Mouse (Mus musculus) embryonic facial prominence, embryonic 15.5 days (tissue): Measurements from ENCODE around the gene Zc3h12c. TPM values are rescaled to one million over a fixed set of nuclear protein-coding genes. Genes with fewer than 3 reads are reported as not detected.

ENCODE experiments used
- ATAC-seq: fragments of 200-750 bp; cut with Nextera tagmentation; 2 replicates; pipeline ENCODE4 v1.8.0; 2017; ENCODE audit warnings: low read depth, moderate TSS enrichment; ENCODE audit not compliant: insufficient number of reproducible peaks, low FRiP score, low TSS enrichment
- H3K27ac ChIP-seq: fragments of 300-500 bp; sonication (generic); replicated peaks from 2 replicates; pipeline ENCODE4 v1.5.1; 2015; ENCODE audit warnings: mild to moderate bottlenecking, inconsistent platforms
- H3K27me3 ChIP-seq: fragments of 300-500 bp; sonication (generic); 2 replicates; pipeline ENCODE4 v1.6.1; 2015; ENCODE audit warnings: inconsistent platforms
- H3K36me3 ChIP-seq: fragments of 300-500 bp; sonication (generic); 2 replicates; pipeline ENCODE4 v1.6.1; 2015; ENCODE audit warnings: mild to moderate bottlenecking, inconsistent platforms
- H3K4me1 ChIP-seq: fragments of 300-500 bp; sonication (generic); 2 replicates; pipeline ENCODE4 v1.6.1; 2015; ENCODE audit warnings: inconsistent platforms
- H3K4me2 ChIP-seq: fragments of 300-500 bp; sonication (generic); replicated peaks from 2 replicates; pipeline ENCODE4 v1.6.1; 2015; ENCODE audit warnings: mild to moderate bottlenecking, inconsistent platforms
- H3K4me3 ChIP-seq: fragments of 300-500 bp; sonication (generic); replicated peaks from 2 replicates; pipeline ENCODE4 v1.5.1; 2015; ENCODE audit warnings: mild to moderate bottlenecking, inconsistent platforms
- H3K9ac ChIP-seq: fragments of 300-500 bp; sonication (generic); 2 replicates; pipeline ENCODE4 v1.6.1; 2015; ENCODE audit warnings: inconsistent platforms
- H3K9me3 ChIP-seq: fragments of 300-500 bp; sonication (generic); replicated peaks from 2 replicates; pipeline ENCODE4 v1.6.1; 2016; ENCODE audit warnings: inconsistent platforms
- WGBS: fragments of 180-500 bp; shearing (Covaris S2); methylation state at CpG from one replicate; pipeline ENCODE4 v1.1.7; 2015; 5-methylcytosine and 5-hydroxymethylcytosine counted together
- polyA plus RNA-seq: library from polyadenylated mRNA; unstranded; fragments of >200 nt; fragmentation: Nextera tagmentation; extraction: Ambion mirVana; gene quantifications from 2 replicates; pipeline ENCODE4 v1.2.1, GENCODE M21; 2015

Gene Zc3h12c
- polyA plus RNA-seq, 1 experiment from 2014 or later: 3.1 TPM

DNA sequence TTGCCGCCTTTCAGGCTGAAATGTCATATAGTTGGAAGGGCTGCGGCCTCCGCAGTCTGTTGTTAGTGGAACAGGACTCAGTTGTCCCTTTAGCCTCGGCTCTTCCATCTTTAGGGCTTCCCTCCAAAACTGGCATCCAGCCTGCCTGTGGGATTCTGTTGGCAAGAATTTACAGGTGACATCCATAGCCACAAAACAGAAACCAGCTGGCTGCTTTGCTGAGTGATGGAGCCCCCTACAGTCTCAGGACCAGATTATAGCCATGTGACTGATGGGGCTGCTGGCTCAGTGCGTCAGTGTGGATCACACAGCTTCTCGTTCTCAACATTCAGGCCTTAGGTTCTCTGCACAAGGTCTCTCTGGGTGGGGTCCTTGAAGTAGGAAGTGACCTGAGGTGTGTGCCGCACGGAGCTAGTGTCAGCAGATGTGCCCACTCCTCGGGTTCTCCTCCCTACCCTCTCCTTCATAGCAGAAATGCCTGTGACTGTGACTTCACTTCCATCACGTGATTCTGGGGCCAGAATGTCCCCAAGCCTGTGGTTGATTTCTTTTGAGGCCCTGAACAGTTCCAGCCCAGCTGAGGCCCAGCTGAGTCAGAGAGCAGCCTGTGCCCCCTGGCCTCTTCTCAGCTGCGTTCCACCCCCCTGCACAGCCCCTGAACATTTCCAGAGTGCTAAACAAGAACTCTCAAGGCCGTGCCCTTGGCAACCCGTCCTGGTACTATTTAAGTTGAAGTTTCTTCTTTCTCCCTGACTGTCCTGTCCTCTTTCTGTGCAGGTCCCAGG, 66.1 kb downstream of the Zc3h12c start:
- WGBS: 47% methylated on average over 13 of the region's 13 CpGs
- no peaks in the 10 kb centered on the region; the same call in 1 of the 2 replicates for H3K27me3 ChIP-seq
- no peak overlapping the region for H3K9ac ChIP-seq
- peak; percentile 49 for ATAC-seq
- peaks cover 13% of the 10 kb centered on the region for H3K4me1 ChIP-seq
- no peak overlapping the region for H3K4me3 ChIP-seq
- H3K36me3 ChIP-seq: no peaks in the 10 kb centered on the region
- H3K9me3 ChIP-seq: no peaks in the 10 kb centered on the region
- peak overlapping the region; percentile 66 for H3K27ac ChIP-seq
- H3K4me2 ChIP-seq: no peak overlapping the region

DNA sequence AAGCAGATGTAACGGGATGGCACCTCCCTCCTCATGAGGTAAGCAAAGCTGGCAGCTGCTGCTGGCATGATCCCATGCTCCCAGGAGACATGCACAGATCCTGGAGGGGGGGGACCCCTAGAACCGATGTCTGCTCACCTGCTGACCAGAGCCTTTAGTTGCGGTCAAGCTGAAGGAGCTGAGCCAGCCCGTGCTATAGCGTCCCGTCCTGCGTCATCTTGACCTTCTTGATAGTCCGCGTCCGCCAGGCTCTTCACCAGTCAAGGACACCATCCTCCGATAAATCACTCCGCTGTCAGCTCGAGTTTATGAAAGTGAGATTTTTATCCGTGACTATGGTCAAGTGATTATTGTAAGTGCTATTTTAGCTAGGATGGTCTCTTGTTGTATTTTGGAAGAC, 67.9 kb downstream of the Zc3h12c start:
- H3K4me2 ChIP-seq: no peak overlapping the region
- no peak overlapping the region for H3K4me3 ChIP-seq
- H3K27me3 ChIP-seq: no peaks in the 10 kb centered on the region; the same call in 1 of the 2 replicates
- peaks cover 13% of the 10 kb centered on the region for H3K4me1 ChIP-seq
- H3K36me3 ChIP-seq: no peaks in the 10 kb centered on the region
- no peak overlapping the region for H3K27ac ChIP-seq
- H3K9me3 ChIP-seq: no peaks in the 10 kb centered on the region
- WGBS: 89% methylated on average over 14 of the region's 14 CpGs
- no peak for ATAC-seq
- no peak overlapping the region for H3K9ac ChIP-seq

DNA sequence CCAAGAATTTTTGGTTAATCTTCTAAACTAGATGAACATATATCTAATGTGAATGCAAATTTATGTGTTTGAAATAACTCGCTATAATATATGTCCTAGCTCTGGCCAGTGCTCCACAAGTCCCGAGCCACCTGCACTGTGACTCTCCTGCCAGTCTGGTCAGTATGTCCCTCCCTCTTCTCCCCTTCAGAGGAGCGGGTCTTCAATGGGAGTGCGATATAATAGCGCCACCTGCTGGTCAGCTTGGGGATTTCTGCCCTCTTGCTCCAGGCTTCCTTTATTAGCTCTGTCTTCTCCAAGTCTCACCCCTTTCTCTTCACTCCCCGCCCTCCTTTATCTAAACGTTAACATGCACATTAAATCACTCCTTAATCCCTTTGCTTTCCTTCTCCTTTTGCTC, 69.8 kb downstream of the Zc3h12c start:
- Histone ChIP-seq H3K4me2 (no peak overlapping the region), H3K9me3 (no peaks in the 10 kb centered on the region), H3K27ac (no peak overlapping the region), H3K36me3 (no peaks in the 10 kb centered on the region), H3K4me1 (peaks cover 13% of the 10 kb centered on the region), H3K9ac (no peak overlapping the region), H3K27me3 (no peaks in the 10 kb centered on the region; the same call in 1 of the 2 replicates), H3K4me3 (no peak overlapping the region)
- ATAC-seq: no peak
- under 1% methylated on average over 7 of the region's 7 CpGs for WGBS

DNA sequence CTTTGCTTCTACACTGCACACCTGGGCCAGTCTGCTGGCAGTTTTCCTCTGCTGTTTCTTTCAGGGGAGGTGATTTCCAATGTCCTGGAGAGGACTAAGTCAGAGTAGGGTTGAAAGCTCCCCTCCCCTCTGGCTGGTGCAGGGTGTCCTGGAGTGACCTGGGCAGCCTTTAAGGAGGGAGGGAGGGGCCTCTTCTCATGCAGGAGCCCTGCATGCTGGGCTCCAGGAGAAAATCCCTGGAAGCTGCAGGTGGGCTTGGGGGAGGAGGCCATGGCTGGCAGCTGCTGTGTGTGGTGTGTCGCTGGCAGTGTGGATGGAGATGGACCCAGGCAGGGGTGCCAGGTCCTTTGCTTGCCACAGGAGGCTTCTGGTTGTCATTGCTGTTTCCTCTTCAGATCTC, 71.0 kb downstream of the Zc3h12c start:
- 21% methylated on average over 1 of the region's 1 CpGs for WGBS
- Histone ChIP-seq H3K27ac (no peak overlapping the region), H3K27me3 (no peaks in the 10 kb centered on the region; the same call in 1 of the 2 replicates), H3K4me1 (peaks cover 9% of the 10 kb centered on the region), H3K4me2 (no peak overlapping the region), H3K9ac (no peak overlapping the region), H3K9me3 (no peaks in the 10 kb centered on the region), H3K4me3 (no peak overlapping the region), H3K36me3 (no peaks in the 10 kb centered on the region)
- no peak for ATAC-seq

DNA sequence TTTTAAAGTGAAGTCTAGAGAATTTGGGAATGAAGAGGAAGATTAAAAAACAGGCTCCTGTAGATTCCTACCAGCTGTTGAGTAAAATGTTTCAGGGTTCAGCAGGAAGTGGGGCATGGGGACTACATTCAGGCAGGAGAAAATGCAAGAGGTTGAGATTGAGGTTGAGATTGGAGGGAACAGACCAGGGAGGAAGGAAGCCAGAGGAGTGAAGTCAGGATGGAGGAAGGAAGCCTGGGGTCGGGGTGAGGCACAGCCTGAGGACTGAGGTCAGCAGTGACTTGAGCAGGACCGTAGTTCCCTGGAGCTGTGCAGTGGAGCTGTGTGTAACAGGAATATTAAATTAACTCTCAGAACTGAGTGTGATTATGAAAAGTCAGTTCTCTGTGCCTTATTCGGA, 72.7 kb downstream of the Zc3h12c start:
- Histone ChIP-seq H3K9me3 (no peaks in the 10 kb centered on the region), H3K36me3 (no peaks in the 10 kb centered on the region), H3K9ac (no peak overlapping the region), H3K4me1 (0 out of 2 replicates have a peak, but pooled peaks cover 4% of the 10 kb centered on the region), H3K27me3 (no peaks in the 10 kb centered on the region; the same call in 1 of the 2 replicates), H3K4me3 (no peak overlapping the region), H3K4me2 (no peak overlapping the region), H3K27ac (no peak overlapping the region)
- ATAC-seq: no peak
- WGBS: 62% methylated on average over 3 of the region's 3 CpGs

DNA sequence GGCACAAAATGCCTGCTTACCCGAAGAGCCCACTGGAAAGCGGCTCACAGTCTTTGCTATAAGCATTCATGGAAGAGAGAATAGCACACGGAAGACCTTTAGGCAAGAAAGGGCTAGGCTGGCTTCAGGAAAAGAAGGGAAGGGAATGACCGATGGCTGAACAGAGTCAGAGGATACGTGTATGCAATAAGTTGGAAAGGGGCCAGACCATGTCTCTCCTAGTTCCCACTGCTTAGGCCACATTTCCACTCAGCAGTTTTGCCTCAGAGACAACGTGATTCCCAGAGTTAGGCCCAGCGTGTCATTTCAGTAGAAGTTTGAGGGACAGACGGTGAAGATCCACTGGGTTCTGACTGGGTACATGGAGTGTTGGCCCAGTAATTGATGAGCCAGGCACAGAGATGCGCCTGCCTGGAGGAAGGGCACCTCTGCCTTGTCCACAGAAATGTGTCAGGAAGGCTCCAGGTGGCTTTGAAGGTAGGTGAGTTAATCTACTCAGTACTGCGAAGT, 73.8 kb downstream of the Zc3h12c start:
- no peak overlapping the region for H3K9ac ChIP-seq
- H3K36me3 ChIP-seq: peaks cover 4% of the 10 kb centered on the region; the same call in 1 of the 2 replicates
- 75% methylated on average over 10 of the region's 10 CpGs for WGBS
- no peak overlapping the region for H3K4me3 ChIP-seq
- no peak overlapping the region for H3K4me2 ChIP-seq
- no peaks in the 10 kb centered on the region for H3K9me3 ChIP-seq
- H3K27ac ChIP-seq: no peak overlapping the region
- H3K4me1 ChIP-seq: 0 out of 2 replicates have a peak, but pooled peaks cover 4% of the 10 kb centered on the region
- no peak for ATAC-seq
- no peaks in the 10 kb centered on the region; the same call in 1 of the 2 replicates for H3K27me3 ChIP-seq

DNA sequence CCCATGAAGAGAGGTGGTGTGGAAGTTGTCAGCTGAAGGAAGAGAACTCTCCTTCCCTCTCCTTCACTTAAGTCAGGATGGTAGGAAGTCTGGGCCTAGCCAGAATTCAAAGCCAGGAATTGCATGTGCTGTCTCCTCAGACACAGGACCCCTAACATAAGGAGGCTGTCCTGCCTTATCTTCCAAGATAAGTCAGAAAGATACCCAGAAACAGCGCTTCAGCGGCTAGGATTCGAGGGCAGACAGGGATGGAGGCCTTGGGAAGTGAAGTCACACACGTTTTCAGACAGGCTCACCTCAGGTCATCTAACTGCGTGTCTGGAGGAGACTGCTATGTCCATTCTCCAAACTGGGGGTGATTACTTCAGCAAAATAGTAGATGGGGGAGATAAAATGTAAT, 74.4 kb downstream of the Zc3h12c start:
- Histone ChIP-seq H3K4me2 (no peak overlapping the region), H3K27ac (no peak overlapping the region), H3K9ac (no peak overlapping the region), H3K4me3 (no peak overlapping the region), H3K4me1 (0 out of 2 replicates have a peak, but pooled peaks cover 4% of the 10 kb centered on the region), H3K9me3 (no peaks in the 10 kb centered on the region), H3K27me3 (no peaks in the 10 kb centered on the region; the same call in 1 of the 2 replicates), H3K36me3 (peaks cover 6% of the 10 kb centered on the region; the same call in 1 of the 2 replicates)
- WGBS: 80% methylated on average over 5 of the region's 5 CpGs
- no peak for ATAC-seq

DNA sequence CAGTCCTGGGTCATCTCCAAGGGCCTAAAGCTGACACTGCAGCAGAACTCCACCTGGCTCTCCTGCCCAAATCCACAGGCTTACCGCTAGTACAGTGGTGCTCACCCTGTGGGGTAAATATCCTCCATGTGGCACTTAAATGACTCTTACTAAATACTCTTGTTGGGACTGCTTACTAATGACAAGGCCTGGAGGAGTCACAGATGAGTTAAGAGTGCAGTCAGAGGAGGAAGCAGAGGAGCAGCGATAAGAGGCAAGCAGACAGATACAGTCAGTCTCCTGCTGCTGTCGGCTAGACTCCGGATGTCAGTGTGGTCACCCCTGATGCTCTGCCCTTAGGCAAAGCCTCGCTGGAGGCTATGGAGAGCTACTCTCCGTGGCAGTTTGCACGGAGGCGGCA, 75.3 kb downstream of the Zc3h12c start:
- H3K9ac ChIP-seq: no peak overlapping the region
- H3K4me1 ChIP-seq: no peaks in the 10 kb centered on the region
- ATAC-seq: no peak
- H3K4me3 ChIP-seq: no peak overlapping the region
- peaks cover 11% of the 10 kb centered on the region for H3K36me3 ChIP-seq
- no peaks in the 10 kb centered on the region; the same call in 1 of the 2 replicates for H3K27me3 ChIP-seq
- H3K4me2 ChIP-seq: no peak overlapping the region
- H3K27ac ChIP-seq: no peak overlapping the region
- H3K9me3 ChIP-seq: no peaks in the 10 kb centered on the region
- whole genome bisulfite sequencing: 49% methylated on average over 8 of the region's 8 CpGs

DNA sequence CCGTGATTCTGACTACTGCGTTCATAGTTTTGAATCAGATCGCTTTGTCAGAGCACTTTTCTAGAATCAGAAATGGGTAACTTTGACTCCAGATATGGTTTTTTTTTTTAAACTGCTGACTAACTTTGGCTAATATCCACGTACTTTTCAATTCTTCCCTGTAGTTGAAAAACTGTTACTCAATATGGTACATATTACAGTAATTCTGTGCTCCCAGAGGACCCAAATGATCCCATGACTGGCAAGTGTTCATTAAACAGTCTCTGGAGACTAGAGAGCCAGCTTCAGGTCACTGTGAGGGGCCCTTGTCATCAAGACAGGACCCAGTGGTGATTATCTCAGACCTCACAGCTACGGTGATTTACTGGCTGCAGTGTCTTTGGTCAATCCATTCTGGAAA, 76.1 kb downstream of the Zc3h12c start:
- H3K4me3 ChIP-seq: no peak overlapping the region
- peaks cover 16% of the 10 kb centered on the region for H3K36me3 ChIP-seq
- no peak overlapping the region for H3K4me2 ChIP-seq
- no peak overlapping the region for H3K9ac ChIP-seq
- H3K4me1 ChIP-seq: no peaks in the 10 kb centered on the region
- H3K27me3 ChIP-seq: no peaks in the 10 kb centered on the region; the same call in 1 of the 2 replicates
- no peak for ATAC-seq
- H3K9me3 ChIP-seq: no peaks in the 10 kb centered on the region
- 80% methylated on average over 5 of the region's 5 CpGs for WGBS
- H3K27ac ChIP-seq: no peak overlapping the region

DNA sequence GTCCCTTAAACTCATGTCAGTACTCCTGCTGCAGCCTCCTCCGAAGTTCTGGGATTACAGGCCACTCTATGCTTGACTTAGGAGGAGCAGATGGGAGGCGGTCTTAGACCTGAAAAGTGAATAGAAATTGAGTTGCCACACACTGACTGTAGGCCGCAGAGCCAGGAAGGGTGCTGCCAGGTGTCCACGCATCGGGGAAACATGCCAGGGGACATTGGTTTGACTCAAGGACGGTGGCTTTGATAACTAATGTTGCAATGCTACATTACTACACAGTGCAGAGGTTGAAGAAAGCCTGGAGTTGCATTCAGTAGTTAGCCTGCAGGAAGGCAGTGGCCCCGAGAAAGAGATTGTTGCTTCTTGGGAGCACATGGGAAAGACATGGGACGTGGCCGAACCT, 76.6 kb downstream of the Zc3h12c start:
- no peak overlapping the region for H3K9ac ChIP-seq
- H3K4me3 ChIP-seq: no peak overlapping the region
- no peak overlapping the region for H3K27ac ChIP-seq
- no peak overlapping the region for H3K4me2 ChIP-seq
- H3K36me3 ChIP-seq: peaks cover 21% of the 10 kb centered on the region
- no peaks in the 10 kb centered on the region for H3K9me3 ChIP-seq
- H3K4me1 ChIP-seq: no peaks in the 10 kb centered on the region
- no peaks in the 10 kb centered on the region for H3K27me3 ChIP-seq
- ATAC-seq: no peak
- 91% methylated on average over 9 of the region's 9 CpGs for WGBS

DNA sequence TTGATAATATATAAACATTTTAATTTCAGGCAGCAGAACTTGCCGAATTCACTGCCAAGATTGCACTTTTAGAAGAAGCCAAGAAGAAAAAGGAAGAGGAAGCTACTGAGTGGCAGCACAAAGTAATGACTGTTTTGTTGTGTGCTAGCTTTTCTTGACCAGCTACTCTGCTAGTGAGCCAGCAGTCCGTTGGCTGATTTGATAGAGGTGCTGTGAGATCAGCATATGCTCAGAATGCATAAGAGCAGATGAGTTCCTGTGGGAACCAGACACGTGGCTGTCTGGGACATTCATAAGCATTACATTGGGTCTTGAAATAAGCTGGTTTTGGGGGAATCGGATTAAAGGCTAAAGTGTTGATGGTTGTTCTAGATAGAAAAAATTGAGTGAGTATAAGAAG, 86.0 kb downstream of the Zc3h12c start:
- no peak overlapping the region for H3K9ac ChIP-seq
- no peaks in the 10 kb centered on the region for H3K4me1 ChIP-seq
- H3K4me2 ChIP-seq: no peak overlapping the region
- no peak overlapping the region for H3K27ac ChIP-seq
- H3K9me3 ChIP-seq: no peaks in the 10 kb centered on the region
- H3K36me3 ChIP-seq: peaks cover 50% of the 10 kb centered on the region
- H3K27me3 ChIP-seq: no peaks in the 10 kb centered on the region
- 85% methylated on average over 4 of the region's 4 CpGs for WGBS
- ATAC-seq: no peak
- H3K4me3 ChIP-seq: no peak overlapping the region
